Mouse (Mus musculus) heart, embryonic 11.5 days (tissue): ENCODE measurements around the gene Gm13090. TPM values are rescaled to one million over a fixed set of nuclear protein-coding genes. Genes with fewer than 3 reads are reported as not detected.

Experiments
- ATAC-seq: fragments of 200-750 bp; cut with Nextera tagmentation; replicated peaks from 2 replicates; pipeline ENCODE4 v1.8.0; 2017; ENCODE audit warnings: moderate library complexity; ENCODE audit not compliant: insufficient number of reproducible peaks, low FRiP score, low TSS enrichment
- H3K27ac ChIP-seq: fragments of 300-500 bp; sonication (generic); 2 replicates; pipeline ENCODE4 v1.5.1; 2014; ENCODE audit warnings: mild to moderate bottlenecking, low read depth, low read length
- H3K27me3 ChIP-seq: fragments of 300-500 bp; sonication (generic); 2 replicates; pipeline ENCODE4 v1.6.1; 2014; ENCODE audit warnings: mild to moderate bottlenecking, low read length, mixed read lengths; ENCODE audit not compliant: control insufficient read depth, insufficient read depth
- H3K36me3 ChIP-seq: fragments of 300-500 bp; sonication (generic); 2 replicates; pipeline ENCODE4 v1.6.1; 2014; ENCODE audit warnings: mild to moderate bottlenecking, low read length, moderate library complexity, mixed read lengths; ENCODE audit not compliant: control insufficient read depth, insufficient read depth
- H3K4me1 ChIP-seq: fragments of 300-500 bp; sonication (generic); 2 replicates; pipeline ENCODE4 v1.6.1; 2014; ENCODE audit warnings: low read length; ENCODE audit not compliant: control insufficient read depth, insufficient read depth
- H3K4me2 ChIP-seq: fragments of 300-500 bp; sonication (generic); 2 replicates; pipeline ENCODE4 v1.6.1; 2014; ENCODE audit warnings: mild to moderate bottlenecking, moderate library complexity
- H3K4me3 ChIP-seq: fragments of 300-500 bp; sonication (generic); 2 replicates; pipeline ENCODE4 v1.5.1; 2014; ENCODE audit warnings: low read depth, low read length
- H3K9ac ChIP-seq: fragments of 300-500 bp; sonication (generic); 2 replicates; pipeline ENCODE4 v1.6.1; 2014; ENCODE audit warnings: mild to moderate bottlenecking, low read depth, low read length, moderate library complexity
- H3K9me3 ChIP-seq: fragments of 300-500 bp; sonication (generic); replicated peaks from 2 replicates; pipeline ENCODE4 v1.6.1; 2016; ENCODE audit warnings: low read length; ENCODE audit not compliant: control insufficient read depth
- whole genome bisulfite sequencing: fragments of 180-500 bp; shearing (Covaris S2); extraction: QIAGEN DNeasy Blood & Tissue Kit; methylation state at CpG from one replicate; pipeline ENCODE4 v1.1.7; 2014; ENCODE audit not compliant: insufficient replicate concordance; 5-methylcytosine and 5-hydroxymethylcytosine counted together
- polyA plus RNA-seq: library from polyadenylated mRNA; unstranded; fragments of >200 nt; fragmentation: Nextera tagmentation; extraction: Ambion mirVana; gene quantifications from 2 replicates; pipeline ENCODE4 v1.2.1, GENCODE M21; 2014

Gm13090 gene
- polyA plus RNA-seq, 1 experiment from 2014 or later, result 0.21 TPM

- Histone ChIP-seq H3K27ac (no peak overlapping the region), H3K4me2 (peak overlapping the region; percentile 90), H3K4me3 (peak overlapping the region; percentile 81), H3K4me1 (peaks cover 19% of the 10 kb centered on the region), H3K36me3 (no peaks in the 10 kb centered on the region), H3K9me3 (no peaks in the 10 kb centered on the region), H3K9ac (no peak overlapping the region), H3K27me3 (peaks cover 25% of the 10 kb centered on the region)
- ATAC-seq, result no peak
- 73% methylated on average over 6 of the region's 6 CpGs for WGBS
These were observed 16.5 kb downstream of the Gm13090 start for GRCm38 (mm10) chr4:151105886-151106285.

GRCm38 (mm10) chr4:151106468-151106867 is 17.1 kb downstream of the Gm13090 start:
- WGBS, result 29% methylated on average over 10 of the region's 10 CpGs
- peak overlapping the region; percentile 81 for H3K4me3 ChIP-seq
- peaks cover 19% of the 10 kb centered on the region for H3K4me1 ChIP-seq
- H3K9me3 ChIP-seq, result no peaks in the 10 kb centered on the region
- no peak for ATAC-seq
- H3K36me3 ChIP-seq, result no peaks in the 10 kb centered on the region
- peak overlapping the region; percentile 29; the same call in 1 of the 2 replicates for H3K27ac ChIP-seq
- no peak overlapping the region for H3K9ac ChIP-seq
- peak overlapping the region; percentile 90 for H3K4me2 ChIP-seq
- H3K27me3 ChIP-seq, result peaks cover 28% of the 10 kb centered on the region

- peak overlapping the region; percentile 90 for H3K4me2 ChIP-seq
- peaks cover 28% of the 10 kb centered on the region for H3K27me3 ChIP-seq
- peak; percentile 1; the same call in 1 of the 2 replicates for ATAC-seq
- peak overlapping the region; percentile 81 for H3K4me3 ChIP-seq
- no peaks in the 10 kb centered on the region for H3K9me3 ChIP-seq
- peaks cover 19% of the 10 kb centered on the region for H3K4me1 ChIP-seq
- H3K27ac ChIP-seq, result peak overlapping the region; percentile 94
- 4% methylated on average over 57 of the region's 60 CpGs for WGBS
- no peaks in the 10 kb centered on the region for H3K36me3 ChIP-seq
- H3K9ac ChIP-seq, result peak overlapping the region; percentile 93
These were observed 18.0 kb downstream of the Gm13090 start for GRCm38 (mm10) chr4:151107131-151108001.

DNA sequence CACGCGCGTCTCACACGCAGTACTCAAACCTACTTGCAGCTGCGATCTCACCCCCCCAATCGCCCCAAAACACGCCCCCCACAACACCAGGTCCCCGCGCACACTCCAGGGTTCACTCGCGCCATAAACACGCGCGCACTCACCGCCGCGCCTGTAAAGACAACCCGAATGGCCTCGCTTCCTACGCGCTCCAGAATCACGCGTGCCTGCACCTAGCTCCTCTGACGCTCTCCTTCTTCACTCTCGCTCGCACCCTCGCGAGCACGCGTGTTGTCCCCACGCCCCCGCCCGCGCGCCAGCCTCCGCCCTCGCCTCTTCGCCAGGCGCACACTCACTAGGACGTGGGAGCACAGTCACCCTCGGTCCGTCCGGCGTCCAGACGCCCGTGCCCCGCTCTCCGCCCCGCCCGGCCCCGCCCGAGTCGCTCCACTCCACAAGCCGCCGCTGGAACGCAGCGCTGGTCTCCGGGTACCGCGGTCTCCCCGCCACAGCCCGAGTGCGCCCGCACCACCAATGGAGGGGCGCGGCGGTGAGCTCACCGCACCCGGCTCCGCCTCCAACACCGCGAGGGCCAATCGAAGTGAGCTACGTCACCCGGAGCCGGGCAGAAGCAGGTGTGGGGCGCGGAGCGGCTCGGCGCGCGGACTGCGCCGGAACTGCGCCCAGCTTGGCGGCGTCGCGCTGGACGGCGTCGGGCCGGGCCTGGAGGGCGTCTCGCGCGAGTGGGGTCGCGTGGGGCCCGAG is 18.8 kb downstream of the Gm13090 start:
- H3K27me3 ChIP-seq, result peaks cover 28% of the 10 kb centered on the region

DNA sequence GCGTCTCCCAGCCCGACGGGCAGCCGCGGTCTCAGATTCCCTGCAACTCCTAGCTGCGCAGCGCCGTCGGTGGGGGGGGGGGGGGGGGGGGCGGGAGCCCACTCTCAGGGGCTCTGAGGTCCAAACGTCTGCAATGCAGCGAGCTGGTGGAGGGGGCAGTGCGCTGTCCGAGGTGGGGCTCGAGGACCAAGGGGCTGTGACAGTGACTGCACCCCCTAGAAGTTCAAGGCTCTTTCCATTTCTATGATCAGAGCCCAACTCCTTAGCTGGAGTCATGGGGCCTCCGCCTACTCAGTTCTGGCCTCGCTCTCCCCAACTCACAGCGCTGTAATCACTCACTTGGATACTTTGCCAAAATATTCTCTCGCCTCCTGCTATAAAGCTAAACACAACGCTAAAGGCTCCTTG is 19.5 kb downstream of the Gm13090 start:
- H3K9ac ChIP-seq, result peak overlapping the region; percentile 93
- H3K27me3 ChIP-seq, result peaks cover 28% of the 10 kb centered on the region
- 4% methylated on average over 14 of the region's 20 CpGs for WGBS
- no peaks in the 10 kb centered on the region for H3K9me3 ChIP-seq
- H3K4me1 ChIP-seq, result peaks cover 12% of the 10 kb centered on the region
- peak overlapping the region; percentile 90 for H3K4me2 ChIP-seq
- peak overlapping the region; percentile 81 for H3K4me3 ChIP-seq
- no peaks in the 10 kb centered on the region for H3K36me3 ChIP-seq
- 0 out of 2 replicates have a peak, but pooled peaks have one; percentile 8 for ATAC-seq
- H3K27ac ChIP-seq, result peak overlapping the region; percentile 94

More for the DNA sequence above, 18.8 kb downstream of the Gm13090 start:
- Histone ChIP-seq H3K36me3 (no peaks in the 10 kb centered on the region), H3K9ac (peak overlapping the region; percentile 93), H3K4me3 (peak overlapping the region; percentile 81), H3K9me3 (no peaks in the 10 kb centered on the region), H3K4me1 (peaks cover 16% of the 10 kb centered on the region), H3K27ac (peak overlapping the region; percentile 94), H3K4me2 (peak overlapping the region; percentile 90)
- peak; percentile 92 for ATAC-seq
- whole genome bisulfite sequencing, result under 1% methylated on average over 95 of the region's 101 CpGs

DNA sequence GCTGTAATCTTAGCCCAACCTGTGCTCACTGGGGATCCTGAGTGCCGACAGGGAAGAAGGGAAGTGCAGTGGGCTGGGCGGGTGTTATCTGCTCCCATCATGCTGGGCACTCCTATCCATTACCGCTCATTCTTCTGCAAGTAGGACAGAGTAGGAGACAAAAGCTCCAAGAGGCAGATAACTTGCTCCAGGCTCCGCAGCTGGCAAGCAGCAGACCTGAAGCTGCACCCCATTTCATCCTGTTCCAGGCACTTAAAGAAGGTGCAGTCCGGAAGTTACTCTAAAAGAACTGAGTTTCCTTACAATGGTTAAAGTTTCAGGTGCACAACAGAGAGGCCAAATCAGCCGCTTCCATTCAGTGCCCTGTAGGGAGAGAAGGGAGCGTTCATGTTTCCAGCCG is 21.9 kb downstream of the Gm13090 start:
- Histone ChIP-seq H3K9me3 (no peaks in the 10 kb centered on the region), H3K4me1 (peaks cover 2% of the 10 kb centered on the region; the same call in 1 of the 2 replicates), H3K27ac (no peak overlapping the region), H3K9ac (no peak overlapping the region), H3K4me2 (no peak overlapping the region), H3K4me3 (no peak overlapping the region), H3K27me3 (peaks cover 28% of the 10 kb centered on the region), H3K36me3 (no peaks in the 10 kb centered on the region)
- no peak for ATAC-seq
- WGBS, result 36% methylated on average over 8 of the region's 8 CpGs

DNA sequence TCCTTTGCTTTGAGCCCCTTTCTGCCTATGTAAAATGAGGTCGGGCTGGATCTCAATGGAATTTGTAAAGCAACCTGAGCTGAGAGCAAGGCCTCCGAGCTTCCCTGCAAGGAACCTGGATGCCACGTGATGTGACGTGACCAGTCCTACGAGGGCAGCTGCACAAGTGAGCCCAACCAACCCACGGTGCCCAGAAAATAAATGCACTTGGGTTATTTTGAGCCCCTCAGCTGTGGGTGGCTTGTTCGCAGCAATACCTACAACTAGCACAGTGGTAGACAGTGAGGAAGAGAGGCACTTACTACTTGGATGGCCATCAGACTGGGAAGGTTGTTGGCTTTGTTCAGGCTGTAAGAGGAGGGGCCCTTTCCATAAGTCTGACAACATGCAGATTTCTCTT is 25.2 kb downstream of the Gm13090 start:
- no peaks in the 10 kb centered on the region for H3K4me1 ChIP-seq
- 79% methylated on average over 7 of the region's 7 CpGs for WGBS
- H3K9ac ChIP-seq, result no peak overlapping the region
- peaks cover 15% of the 10 kb centered on the region for H3K27me3 ChIP-seq
- H3K36me3 ChIP-seq, result no peaks in the 10 kb centered on the region
- H3K4me2 ChIP-seq, result no peak overlapping the region
- H3K9me3 ChIP-seq, result no peaks in the 10 kb centered on the region
- no peak overlapping the region for H3K4me3 ChIP-seq
- no peak for ATAC-seq
- no peak overlapping the region for H3K27ac ChIP-seq

DNA sequence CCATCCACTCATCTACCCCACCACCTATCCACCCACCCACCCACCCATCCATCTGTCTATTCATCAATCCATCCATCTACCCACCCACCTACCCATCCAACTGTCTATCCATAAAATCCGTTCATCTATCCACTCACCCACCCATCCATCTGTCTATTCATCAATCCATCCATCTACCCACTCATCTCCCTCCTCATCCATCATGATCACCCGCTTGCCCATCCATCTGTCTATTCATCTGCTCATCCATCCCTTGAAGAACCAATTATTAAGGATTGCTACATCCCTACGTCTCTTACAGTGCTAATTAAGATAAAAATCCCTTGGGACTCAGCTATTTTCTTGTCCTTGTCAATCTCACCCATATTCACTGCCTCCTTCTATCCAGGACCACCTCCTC is 29.5 kb downstream of the Gm13090 start:
- ATAC-seq, result no peak
- Histone ChIP-seq H3K4me3 (no peak overlapping the region), H3K9ac (no peak overlapping the region), H3K27me3 (no peaks in the 10 kb centered on the region), H3K27ac (no peak overlapping the region), H3K9me3 (no peaks in the 10 kb centered on the region), H3K36me3 (no peaks in the 10 kb centered on the region), H3K4me2 (no peak overlapping the region), H3K4me1 (peaks cover 5% of the 10 kb centered on the region; the same call in 1 of the 2 replicates)
- whole genome bisulfite sequencing, result 77% methylated on average over 3 of the region's 3 CpGs
